Mouse (Mus musculus): ENCODE data around the gene Dlx3. TPM values are rescaled to one million over a fixed set of nuclear protein-coding genes. Genes with fewer than 3 reads are reported as not detected.
A peak's percentile ranks its signal among the peaks of the same experiment; 100 is the strongest.

The Dlx3 gene
- polyA plus RNA-seq, 2 experiments = 8.3 to 14.3 TPM

GRCm38 (mm10) chr11:95118505-95118904, 1.4 kb upstream of the Dlx3 start:
- peak; percentile 74 for DNase-seq (ENCODE audit: low spot score)
- no peak for TF ChIP-seq POLR2A (IDR thresholded peaks at IDR 0.05; ENCODE audit: borderline replicate concordance, extremely low read depth, insufficient read depth, insufficient read length)
- ATAC-seq (ENCODE audit: low FRiP score, low read depth) = peak; percentile 51; the same call in 1 of the 2 replicates
- H3K9me3 ChIP-seq (ENCODE audit: control insufficient read depth, low read length) = no peaks in the 10 kb centered on the region
- no peak overlapping the region for H3K4me3 ChIP-seq (replicated peaks; ENCODE audit: low read length)
- H3K4me1 ChIP-seq (ENCODE audit: control insufficient read depth, insufficient read depth, low read length) = peaks cover 11% of the 10 kb centered on the region; the same call in 1 of the 2 replicates
- no peak overlapping the region; the same call in 1 of the 2 replicates for H3K4me2 ChIP-seq (replicated peaks; ENCODE audit: low read depth, low read length, severe bottlenecking)
- 6% methylated on average over 8 of the region's 8 CpGs for WGBS
- H3K27ac ChIP-seq (replicated peaks; ENCODE audit: low read depth, low read length) = no peak overlapping the region
- peaks cover 46% of the 10 kb centered on the region for H3K27me3 ChIP-seq (ENCODE audit: control insufficient read depth, insufficient read depth, low read length)
- H3K9ac ChIP-seq (ENCODE audit: low read depth, low read length, severe bottlenecking) = no peak overlapping the region
- H3K36me3 ChIP-seq (ENCODE audit: control insufficient read depth, insufficient read depth, low read length) = no peaks in the 10 kb centered on the region

GRCm38 (mm10) chr11:95120633-95121020, 708 bp downstream of the Dlx3 start:
- WGBS = 3% methylated on average over 21 of the region's 21 CpGs
- Histone ChIP-seq H3K9ac (ENCODE audit: low read depth, low read length, severe bottlenecking) (peak overlapping the region; percentile 44; the same call in 1 of the 2 replicates), H3K27me3 (ENCODE audit: control insufficient read depth, insufficient read depth, low read length) (peaks cover 55% of the 10 kb centered on the region), H3K36me3 (ENCODE audit: control insufficient read depth, insufficient read depth, low read length) (no peaks in the 10 kb centered on the region), H3K4me3 (replicated peaks; ENCODE audit: low read length) (peak overlapping the region; percentile 43), H3K4me2 (replicated peaks; ENCODE audit: low read depth, low read length, severe bottlenecking) (peak overlapping the region; percentile 77), H3K4me1 (ENCODE audit: control insufficient read depth, insufficient read depth, low read length) (peaks cover 11% of the 10 kb centered on the region; the same call in 1 of the 2 replicates), H3K9me3 (ENCODE audit: control insufficient read depth, low read length) (no peaks in the 10 kb centered on the region), H3K27ac (replicated peaks; ENCODE audit: low read depth, low read length) (no peak overlapping the region)
- ATAC-seq (ENCODE audit: low FRiP score, low read depth) (no peak), DNase-seq (ENCODE audit: low spot score) (no peak)
- no peak for TF ChIP-seq POLR2A (IDR thresholded peaks at IDR 0.05; ENCODE audit: borderline replicate concordance, extremely low read depth, insufficient read depth, insufficient read length)

GRCm38 (mm10) chr11:95121161-95122099, 1.5 kb downstream of the Dlx3 start:
- no peak for TF ChIP-seq POLR2A (IDR thresholded peaks at IDR 0.05; ENCODE audit: borderline replicate concordance, extremely low read depth, insufficient read depth, insufficient read length)
- DNase-seq (ENCODE audit: low spot score) = no peak
- H3K27ac ChIP-seq (replicated peaks; ENCODE audit: low read depth, low read length) = no peak overlapping the region

GRCm38 (mm10) chr11:95122100-95122489, 2.2 kb downstream of the Dlx3 start:
- TF ChIP-seq POLR2A (IDR thresholded peaks at IDR 0.05; ENCODE audit: borderline replicate concordance, extremely low read depth, insufficient read depth, insufficient read length) = no peak
- no peak for DNase-seq (ENCODE audit: low spot score)
- H3K9me3 ChIP-seq (ENCODE audit: control insufficient read depth, low read length) = no peaks in the 10 kb centered on the region
- H3K9ac ChIP-seq (ENCODE audit: low read depth, low read length, severe bottlenecking) = no peak overlapping the region
- ATAC-seq (ENCODE audit: low FRiP score, low read depth) = no peak
- H3K4me3 ChIP-seq (replicated peaks; ENCODE audit: low read length) = peak overlapping the region; percentile 43
- H3K4me2 ChIP-seq (replicated peaks; ENCODE audit: low read depth, low read length, severe bottlenecking) = peak overlapping the region; percentile 77
- peaks cover 19% of the 10 kb centered on the region for H3K4me1 ChIP-seq (ENCODE audit: control insufficient read depth, insufficient read depth, low read length)
- H3K27me3 ChIP-seq (ENCODE audit: control insufficient read depth, insufficient read depth, low read length) = peaks cover 55% of the 10 kb centered on the region
- 45% methylated on average over 6 of the region's 6 CpGs for WGBS
- H3K36me3 ChIP-seq (ENCODE audit: control insufficient read depth, insufficient read depth, low read length) = no peaks in the 10 kb centered on the region
- H3K27ac ChIP-seq (replicated peaks; ENCODE audit: low read depth, low read length) = no peak overlapping the region

More at GRCm38 (mm10) chr11:95121161-95122099, 1.5 kb downstream of the Dlx3 start:
- 4% methylated on average over 43 of the region's 63 CpGs for WGBS
- Histone ChIP-seq H3K4me3 (replicated peaks; ENCODE audit: low read length) (peak overlapping the region; percentile 43), H3K27me3 (ENCODE audit: control insufficient read depth, insufficient read depth, low read length) (peaks cover 55% of the 10 kb centered on the region), H3K9ac (ENCODE audit: low read depth, low read length, severe bottlenecking) (peak overlapping the region; percentile 44), H3K36me3 (ENCODE audit: control insufficient read depth, insufficient read depth, low read length) (no peaks in the 10 kb centered on the region), H3K4me2 (replicated peaks; ENCODE audit: low read depth, low read length, severe bottlenecking) (peak overlapping the region; percentile 77), H3K4me1 (ENCODE audit: control insufficient read depth, insufficient read depth, low read length) (peaks cover 13% of the 10 kb centered on the region), H3K9me3 (ENCODE audit: control insufficient read depth, low read length) (no peaks in the 10 kb centered on the region)
- no peak for ATAC-seq (ENCODE audit: low FRiP score, low read depth)

GRCm38 (mm10) chr11:95125366-95125948, 5.5 kb downstream of the Dlx3 start:
- no peak overlapping the region for H3K4me3 ChIP-seq (replicated peaks; ENCODE audit: low read length)
- peak; percentile 70 for ATAC-seq (ENCODE audit: low FRiP score, low read depth)
- no peak for TF ChIP-seq POLR2A (IDR thresholded peaks at IDR 0.05; ENCODE audit: borderline replicate concordance, extremely low read depth, insufficient read depth, insufficient read length)
- WGBS = 16% methylated on average over 7 of the region's 7 CpGs
- DNase-seq (ENCODE audit: low spot score) = no peak
- no peaks in the 10 kb centered on the region for H3K36me3 ChIP-seq (ENCODE audit: control insufficient read depth, insufficient read depth, low read length)
- H3K9ac ChIP-seq (ENCODE audit: low read depth, low read length, severe bottlenecking) = no peak overlapping the region
- no peak overlapping the region for H3K27ac ChIP-seq (replicated peaks; ENCODE audit: low read depth, low read length)
- H3K9me3 ChIP-seq (ENCODE audit: control insufficient read depth, low read length) = no peaks in the 10 kb centered on the region
- H3K4me2 ChIP-seq (replicated peaks; ENCODE audit: low read depth, low read length, severe bottlenecking) = no peak overlapping the region
- peaks cover 37% of the 10 kb centered on the region for H3K27me3 ChIP-seq (ENCODE audit: control insufficient read depth, insufficient read depth, low read length)
- H3K4me1 ChIP-seq (ENCODE audit: control insufficient read depth, insufficient read depth, low read length) = peaks cover 13% of the 10 kb centered on the region

Data from limb, embryonic 14.5 days (tissue).